Mouse (Mus musculus) embryonic fibroblast, embryonic 13.5 days (primary cell): Measurements from ENCODE around the gene Plekhs1.

Experiments used
- CTCF ChIP-seq: IDR thresholded peaks from 2 replicates; pipeline ENCODE4 v1.5.1; 2011; ENCODE audit warnings: mild to moderate bottlenecking, control low read depth, low read length, moderate library complexity, borderline replicate concordance; ENCODE audit not compliant: insufficient read depth
- POLR2A ChIP-seq: IDR thresholded peaks from 2 replicates; pipeline ENCODE4 v1.6.1; 2011; ENCODE audit warnings: low read depth, mild to moderate bottlenecking, control low read depth, low read length, moderate library complexity

GRCm38 (mm10) chr19:56489601-56490000 lies 28.2 kb downstream of the Plekhs1 start:
- TF ChIP-seq CTCF (no peak), POLR2A (no peak)
